Mouse (Mus musculus) ES-E14 (cell line): Measurements from ENCODE around the gene Cgnl1. TPM values are rescaled to one million over a fixed set of nuclear protein-coding genes. Genes with fewer than 3 reads are reported as not detected.

Experiments
- DNase-seq: peaks from one replicate; pipeline ENCODE4 v3.0.0-alpha.2; 2013; ENCODE audit warnings: low read depth, low spot score
- H3K27ac ChIP-seq: 2 replicates; pipeline ENCODE4 v1.5.1; 2012; ENCODE audit warnings: low read depth, mild to moderate bottlenecking, low read length, moderate library complexity, mixed read lengths; ENCODE audit not compliant: poor library complexity, insufficient read depth, severe bottlenecking
- H3K36me3 ChIP-seq: 2 replicates; pipeline ENCODE4 v1.6.1; 2012; ENCODE audit warnings: mild to moderate bottlenecking, low read length, moderate library complexity, mixed read lengths; ENCODE audit not compliant: control insufficient read depth, poor library complexity, insufficient read depth, severe bottlenecking
- H3K4me1 ChIP-seq, 2 experiments: fragments of 150-350 bp in 1 of 2; sonication (generic) in 1 of 2; 2 replicates each; pipeline ENCODE4 v1.6.1; 2012; ENCODE audit warnings: low read length in 2 of 2, mild to moderate bottlenecking in 1 of 2, mixed read lengths in 1 of 2; ENCODE audit not compliant: control insufficient read depth in 2 of 2, insufficient read depth in 2 of 2, poor library complexity in 1 of 2
- H3K4me3 ChIP-seq, 2 experiments: fragments of 150-350 bp in 1 of 2; sonication (generic) in 1 of 2; 2 replicates each; pipeline ENCODE4 v1.5.1; 2012; ENCODE audit warnings: low read length in 2 of 2, low read depth in 1 of 2, mild to moderate bottlenecking in 1 of 2, mixed read lengths in 1 of 2; ENCODE audit not compliant: insufficient read depth in 1 of 2, poor library complexity in 1 of 2, severe bottlenecking in 1 of 2
- H3K9ac ChIP-seq: 2 replicates; pipeline ENCODE4 v1.6.1; 2012; ENCODE audit warnings: low read depth, mild to moderate bottlenecking, low read length, mixed read lengths; ENCODE audit not compliant: poor library complexity, insufficient read depth, severe bottlenecking
- H3K9me3 ChIP-seq: fragments of 150-350 bp; sonication (generic); 2 replicates; pipeline ENCODE4 v1.6.1; 2012; ENCODE audit warnings: low read depth, mild to moderate bottlenecking, low read length; ENCODE audit not compliant: control insufficient read depth, insufficient read depth
- CHD2 ChIP-seq: IDR thresholded peaks from 2 replicates; pipeline ENCODE4 v1.6.1; 2014; ENCODE audit warnings: mild to moderate bottlenecking, low read depth, low read length, inconsistent platforms
- HCFC1 ChIP-seq: IDR thresholded peaks from 2 replicates; pipeline ENCODE4 v1.6.1; 2012; ENCODE audit warnings: low read length, inconsistent platforms, borderline replicate concordance; ENCODE audit not compliant: insufficient read depth
- MAFK ChIP-seq: IDR thresholded peaks from 2 replicates; pipeline ENCODE4 v1.6.1; 2014; ENCODE audit warnings: mild to moderate bottlenecking, low read depth, low read length, inconsistent platforms; ENCODE audit not compliant: insufficient read depth
- ZC3H11A ChIP-seq: IDR thresholded peaks from 2 replicates; pipeline ENCODE4 v1.6.1; 2012; ENCODE audit warnings: low read depth, mild to moderate bottlenecking, inconsistent platforms, low read length, borderline replicate concordance
- ZNF384 ChIP-seq: IDR thresholded peaks from 2 replicates; pipeline ENCODE4 v1.6.1; 2012; ENCODE audit warnings: low read depth, low read length, inconsistent platforms
- in situ Hi-C, 2 experiments: fragments of 600-800 bp; cut with MboI; formaldehyde crosslinking; loops; one replicate each; pipeline ENCODE4 v1.15.1; 2025; ENCODE audit warnings: low sequenced_read_pairs in 2 of 2, inconsistent platforms in 1 of 2; ENCODE audit not compliant: unreplicated experiment in 2 of 2
- total RNA-seq: library from RNA; depleted of rRNA; stranded (reverse); fragments of 300-350 nt; gene quantifications from 2 replicates; pipeline ENCODE4 v1.2.3, GENCODE M21; 2012

The Cgnl1 gene
- total RNA-seq, 1 experiment, result 45.9 TPM

DNA sequence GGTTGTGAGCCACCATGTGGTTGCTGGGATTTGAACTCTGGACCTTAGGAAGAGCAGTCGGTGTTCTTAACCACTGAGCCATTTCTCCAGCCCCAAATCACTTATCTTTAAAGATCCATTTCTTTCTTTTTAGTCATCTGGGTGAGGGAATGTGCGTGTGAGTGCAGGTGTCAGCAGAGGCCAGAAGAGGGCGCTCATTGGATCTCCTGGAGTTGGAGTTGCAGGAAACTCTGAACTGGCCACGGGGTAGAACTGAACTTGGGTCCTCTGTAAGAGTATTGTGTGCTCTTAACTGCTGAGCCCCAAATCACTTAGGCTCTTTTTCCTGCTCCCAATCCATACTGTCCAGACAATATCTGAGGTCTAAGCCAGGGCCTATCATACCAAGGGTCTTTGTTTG, 127.8 kb downstream of the Cgnl1 start:
- Histone ChIP-seq H3K27ac (no peak overlapping the region), H3K9ac (no peak overlapping the region), H3K4me1 (no peaks in the 10 kb centered on the region), H3K4me3 (no peak overlapping the region), H3K36me3 (no peaks in the 10 kb centered on the region), H3K9me3 (no peaks in the 10 kb centered on the region)
- in situ Hi-C loops, result loop anchor here (10.0 kb wide), 2 partner anchors 131 to 161 kb away; partner anchors contain the start of gene Cgnl1 (in 1 of the 2)
- no peak for DNase-seq
- no peak for TF ChIP-seq HCFC1
- TF ChIP-seq MAFK, result no peak
- no peak for TF ChIP-seq CHD2
- no peak for TF ChIP-seq ZNF384
- TF ChIP-seq ZC3H11A, result no peak

DNA sequence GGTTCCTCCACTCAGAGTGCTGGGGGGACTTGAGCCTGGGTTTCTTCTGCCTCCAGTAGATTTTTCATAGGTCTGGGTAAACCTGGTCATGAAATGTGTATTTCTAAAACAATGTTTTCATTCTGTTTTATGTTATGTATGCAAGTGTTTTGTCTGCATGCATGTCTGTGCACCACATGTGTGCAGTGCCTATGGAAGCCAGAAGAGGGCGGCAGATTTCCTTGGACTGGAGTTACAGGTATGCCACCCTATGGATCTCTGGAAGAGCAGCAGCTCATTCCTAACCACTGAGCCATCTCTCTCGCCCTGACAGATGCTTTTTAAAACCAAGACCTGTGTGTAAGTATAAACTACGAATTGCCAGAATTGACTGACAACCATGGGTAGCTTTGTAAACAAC, 129.1 kb downstream of the Cgnl1 start:
- Histone ChIP-seq H3K9me3 (no peaks in the 10 kb centered on the region), H3K27ac (no peak overlapping the region), H3K9ac (no peak overlapping the region), H3K4me3 (no peak overlapping the region), H3K36me3 (no peaks in the 10 kb centered on the region), H3K4me1 (no peaks in the 10 kb centered on the region)
- peak; percentile 25 for DNase-seq
- in situ Hi-C loops, result loop anchor here (10.0 kb wide), 2 partner anchors 133 to 163 kb away; partner anchors contain the start of gene Cgnl1 (in 1 of the 2)
- no peak for TF ChIP-seq CHD2
- no peak for TF ChIP-seq HCFC1
- no peak for TF ChIP-seq ZC3H11A
- TF ChIP-seq MAFK, result no peak
- no peak for TF ChIP-seq ZNF384

DNA sequence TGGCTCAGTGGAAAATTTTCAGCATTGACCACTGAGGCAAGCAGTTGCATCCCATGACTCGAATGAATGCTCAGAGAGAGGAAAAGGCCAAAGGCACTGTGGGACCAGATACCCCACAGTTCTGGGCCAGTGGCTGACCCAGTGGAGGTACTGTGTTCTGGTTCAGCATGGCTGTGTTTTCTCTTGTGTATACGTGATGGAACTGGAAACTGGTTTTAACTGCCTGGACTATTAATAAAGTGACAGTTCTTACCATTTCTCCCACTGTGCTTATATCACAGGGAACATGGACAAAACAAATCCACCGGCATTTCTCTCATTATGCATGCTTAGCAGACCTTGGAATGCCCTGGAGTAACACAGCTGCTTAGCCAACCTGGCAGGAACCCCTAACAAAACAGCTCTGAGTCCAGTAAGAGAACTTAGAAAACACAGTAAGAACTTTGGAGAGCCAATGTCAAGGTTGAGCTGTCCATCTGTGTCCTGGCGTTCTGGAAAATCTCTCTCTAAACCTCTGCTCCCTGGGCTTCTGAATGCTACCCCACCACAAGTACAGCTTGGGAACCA, 131.0 kb downstream of the Cgnl1 start:
- no peak for DNase-seq
- H3K4me3 ChIP-seq, result no peak overlapping the region
- H3K36me3 ChIP-seq, result no peaks in the 10 kb centered on the region
- in situ Hi-C loops, result loop anchor here (10.0 kb wide), 2 partner anchors 134 to 164 kb away; partner anchors contain the start of gene Cgnl1 (in 1 of the 2)
- no peak overlapping the region for H3K9ac ChIP-seq
- no peaks in the 10 kb centered on the region for H3K4me1 ChIP-seq
- no peak overlapping the region for H3K27ac ChIP-seq
- TF ChIP-seq ZC3H11A (no peak), MAFK (no peak), HCFC1 (no peak), ZNF384 (no peak)
- no peaks in the 10 kb centered on the region for H3K9me3 ChIP-seq

- no peaks in the 10 kb centered on the region for H3K9me3 ChIP-seq
- no peak for DNase-seq
- no peaks in the 10 kb centered on the region for H3K4me1 ChIP-seq
- in situ Hi-C loops, result no loop called here
- H3K27ac ChIP-seq, result no peak overlapping the region
- H3K4me3 ChIP-seq, result no peak overlapping the region
- no peak for TF ChIP-seq ZC3H11A
- TF ChIP-seq CHD2, result no peak
- no peak for TF ChIP-seq HCFC1
- H3K9ac ChIP-seq, result no peak overlapping the region
- no peaks in the 10 kb centered on the region for H3K36me3 ChIP-seq
These were observed 133.2 kb downstream of the Cgnl1 start for GRCm38 (mm10) chr9:71638198-71638597.

DNA sequence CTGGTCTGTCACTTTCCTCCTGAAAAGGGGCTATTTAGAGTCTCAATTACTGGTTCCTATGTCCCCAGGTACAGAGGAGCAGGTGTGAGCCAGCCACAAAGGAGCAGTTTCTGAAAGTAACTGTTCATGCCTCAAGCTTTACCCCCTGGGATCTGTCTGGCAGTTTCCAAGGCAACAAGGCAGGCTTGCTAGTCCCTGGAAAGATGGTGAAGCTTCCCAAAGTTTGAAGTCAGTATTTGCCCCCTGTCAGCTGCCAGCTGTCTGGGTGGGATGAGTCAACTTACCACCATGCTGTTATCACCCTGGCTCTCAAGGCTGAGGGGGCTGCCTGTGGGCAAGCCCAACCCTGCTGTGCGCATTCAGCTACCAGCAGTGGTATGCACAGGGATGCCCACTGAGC, 134.5 kb downstream of the Cgnl1 start:
- Histone ChIP-seq H3K4me1 (no peaks in the 10 kb centered on the region), H3K4me3 (no peak overlapping the region), H3K36me3 (no peaks in the 10 kb centered on the region), H3K9ac (no peak overlapping the region), H3K27ac (no peak overlapping the region), H3K9me3 (no peaks in the 10 kb centered on the region)
- TF ChIP-seq HCFC1 (no peak), CHD2 (no peak), ZC3H11A (no peak), ZNF384 (no peak), MAFK (no peak)
- no peak for DNase-seq
- in situ Hi-C loops, result no loop called here
